Mouse (Mus musculus) cortical plate, adult 2 months (tissue): ENCODE measurements around the gene Zbtb38. TPM values are rescaled to one million over a fixed set of nuclear protein-coding genes. Genes with fewer than 3 reads are reported as not detected.

Experiments
- H3K27ac ChIP-seq: fragments of 200-500 bp; 2 replicates; pipeline ENCODE4 v1.5.1; 2012; ENCODE audit warnings: low read length, control low read depth, inconsistent platforms; ENCODE audit not compliant: insufficient read depth
- H3K4me1 ChIP-seq: fragments of 200-500 bp; 2 replicates; pipeline ENCODE4 v1.6.1; 2011; ENCODE audit warnings: low read length; ENCODE audit not compliant: control insufficient read depth, insufficient read depth
- H3K4me3 ChIP-seq: fragments of 200-500 bp; 2 replicates; pipeline ENCODE4 v1.5.1; 2011; ENCODE audit warnings: mild to moderate bottlenecking, low read length, control low read depth; ENCODE audit not compliant: insufficient read depth
- CTCF ChIP-seq: fragments of 200-500 bp; IDR thresholded peaks from 2 replicates; pipeline ENCODE4 v1.5.1; 2011; ENCODE audit warnings: mild to moderate bottlenecking, control low read depth, low read length; ENCODE audit not compliant: insufficient read depth; ENCODE audit errors: extremely low read depth
- POLR2A ChIP-seq: fragments of 200-500 bp; IDR thresholded peaks from 2 replicates; pipeline ENCODE4 v1.6.1; 2011; ENCODE audit warnings: mild to moderate bottlenecking, low read length, control low read depth; ENCODE audit not compliant: insufficient read depth; ENCODE audit errors: extremely low read depth
- polyA plus RNA-seq: library from polyadenylated mRNA; depleted of rRNA; stranded (reverse); fragments of >200 nt; gene quantifications from 2 replicates; pipeline ENCODE4 v1.2.3, GENCODE M21; 2012

Gene Zbtb38
- polyA plus RNA-seq, 1 experiment: 19.1 TPM

DNA sequence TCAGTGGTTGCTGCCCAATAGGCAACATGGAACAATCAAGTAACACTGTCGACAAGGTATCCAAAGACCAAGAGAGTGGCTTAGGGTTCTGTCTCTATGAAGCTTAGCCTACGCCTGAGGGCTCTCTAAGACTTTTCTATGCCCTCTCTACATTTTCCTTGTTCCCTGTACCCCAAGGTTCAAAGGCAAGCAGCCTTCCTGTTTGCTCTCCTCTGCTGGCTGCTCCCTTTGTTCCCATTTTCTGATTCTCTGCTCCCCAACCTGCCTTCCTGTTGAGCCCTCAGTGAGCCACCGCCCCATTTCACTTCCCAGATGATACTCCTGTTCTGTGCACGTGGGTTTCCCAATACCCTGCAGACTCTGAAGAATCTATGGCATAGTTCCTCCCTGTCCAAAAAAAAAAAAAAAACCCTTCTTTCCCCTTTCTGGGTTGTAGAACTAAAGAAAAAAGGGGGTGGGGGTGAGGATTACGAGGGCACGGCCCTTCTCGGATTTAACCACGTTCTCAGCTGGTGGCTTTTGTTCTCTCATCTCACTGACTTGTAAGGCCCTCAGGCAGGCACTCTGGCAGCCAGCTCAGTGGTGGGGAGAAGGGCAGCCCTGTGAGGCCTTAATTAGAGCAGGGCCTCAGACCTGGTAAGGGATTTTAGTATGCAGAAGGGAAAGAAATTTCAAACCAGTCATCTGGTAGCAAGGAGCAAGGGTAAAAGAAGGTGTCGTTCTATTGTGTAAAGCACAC, 26.9 kb downstream of the Zbtb38 start:
- TF ChIP-seq POLR2A (no peak), CTCF (no peak)
- H3K4me1 ChIP-seq: peaks cover 15% of the 10 kb centered on the region
- H3K27ac ChIP-seq: no peak overlapping the region
- no peak overlapping the region for H3K4me3 ChIP-seq

- Histone ChIP-seq H3K4me1 (peaks cover 18% of the 10 kb centered on the region), H3K4me3 (no peak overlapping the region), H3K27ac (no peak overlapping the region)
- TF ChIP-seq POLR2A (no peak), CTCF (no peak)
These were observed 29.0 kb downstream of the Zbtb38 start for GRCm38 (mm10) chr9:96723650-96724049.

- H3K27ac ChIP-seq: peak overlapping the region; percentile 43; the same call in 1 of the 2 replicates
- H3K4me3 ChIP-seq: no peak overlapping the region
- H3K4me1 ChIP-seq: peaks cover 16% of the 10 kb centered on the region
- no peak for TF ChIP-seq CTCF
- no peak for TF ChIP-seq POLR2A
These were observed 31.4 kb downstream of the Zbtb38 start for GRCm38 (mm10) chr9:96721163-96721799.

DNA sequence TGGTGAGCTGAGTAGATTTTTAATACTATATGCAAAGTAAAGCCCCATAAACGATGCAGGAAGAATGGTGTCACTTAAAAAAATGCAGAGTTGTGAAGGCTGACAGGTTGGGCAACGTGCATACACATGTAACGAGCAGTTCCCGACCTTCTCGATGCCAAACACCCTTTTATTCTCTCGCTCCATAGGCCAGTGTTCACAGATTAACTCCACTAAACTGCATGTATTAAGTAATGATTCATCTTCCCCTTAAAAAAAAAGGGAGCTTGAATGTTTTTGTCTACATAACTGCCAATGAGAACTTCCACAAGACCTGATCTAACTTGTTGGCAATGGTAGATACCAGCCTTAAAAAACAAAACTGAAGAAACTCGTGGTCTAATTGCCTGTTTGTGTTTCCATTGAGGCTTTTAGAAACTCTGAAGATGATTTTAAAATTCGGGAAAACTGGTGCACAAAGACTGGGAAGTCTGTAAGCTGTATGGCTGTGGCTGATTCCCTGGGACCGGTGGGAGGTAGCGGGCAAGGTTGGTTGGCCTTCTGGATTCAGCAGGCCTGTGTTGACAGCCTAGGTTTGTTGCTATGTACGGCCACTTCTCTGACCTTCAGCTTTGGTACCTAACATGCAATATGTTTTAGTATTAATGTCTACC, 32.0 kb downstream of the Zbtb38 start:
- peak overlapping the region; percentile 99; the same call in 1 of the 2 replicates for H3K27ac ChIP-seq
- peak overlapping the region; percentile 65; the same call in 1 of the 2 replicates for H3K4me3 ChIP-seq
- TF ChIP-seq CTCF (no peak), POLR2A (no peak)
- peaks cover 15% of the 10 kb centered on the region for H3K4me1 ChIP-seq

DNA sequence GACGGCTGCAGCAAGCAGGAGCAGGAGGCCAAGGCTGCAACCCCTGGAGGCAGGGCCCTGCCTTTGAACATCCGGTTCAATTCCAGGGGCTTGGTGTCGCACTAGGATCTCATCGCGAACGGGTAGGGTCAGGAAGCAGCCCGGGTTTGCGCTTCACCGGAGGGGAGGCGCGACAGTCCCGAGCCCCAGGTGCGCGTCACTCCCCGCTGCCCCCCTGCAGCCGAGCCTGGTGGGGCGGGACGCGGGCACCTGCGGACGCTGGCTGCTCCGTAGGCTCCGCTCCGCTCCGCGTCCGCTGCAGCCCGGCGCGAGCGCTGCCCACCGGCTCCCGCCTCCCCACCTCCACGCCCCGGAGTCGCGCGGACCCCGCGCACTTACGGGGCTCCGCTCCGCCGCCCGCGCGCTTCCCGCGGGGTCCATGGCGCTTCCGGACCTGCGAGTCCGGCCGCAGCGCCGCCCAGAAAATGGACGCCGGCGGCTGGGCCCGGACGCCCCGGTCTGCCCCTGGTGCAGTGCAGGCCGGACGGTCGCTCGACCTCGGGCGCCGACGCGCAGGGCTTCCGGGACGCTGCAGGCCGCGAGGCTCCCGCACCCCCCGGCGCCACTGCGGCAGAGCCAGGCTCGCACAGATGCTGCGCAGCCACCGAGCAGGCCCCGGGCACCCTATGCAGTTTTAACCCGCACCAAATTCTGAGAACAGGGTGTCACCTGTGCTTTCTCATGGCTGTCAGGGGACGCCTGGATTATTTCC, 33.0 kb downstream of the Zbtb38 start:
- Histone ChIP-seq H3K27ac (peak overlapping the region; percentile 99), H3K4me3 (peak overlapping the region; percentile 65), H3K4me1 (peaks cover 14% of the 10 kb centered on the region)
- TF ChIP-seq POLR2A (0 out of 2 replicates have a peak, but pooled peaks have one; percentile 35), CTCF (no peak)

DNA sequence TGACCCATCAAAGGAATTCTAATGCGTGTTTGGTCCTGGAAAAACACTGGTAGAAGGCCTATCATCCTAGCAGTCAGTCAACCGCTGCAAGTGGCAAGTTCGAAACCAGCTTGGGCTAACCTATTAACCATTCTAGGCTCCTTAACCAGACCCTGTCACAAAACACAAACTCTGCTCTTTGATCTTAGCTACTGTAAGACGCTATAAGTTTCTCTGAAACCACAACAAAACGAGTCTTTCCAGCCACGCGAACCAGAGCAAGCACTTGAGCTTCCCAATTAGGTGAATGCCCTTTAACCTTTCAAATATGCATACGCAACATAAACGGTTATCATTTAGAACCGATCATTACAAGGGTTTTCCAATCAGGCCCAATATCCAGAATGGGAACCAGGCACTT, 33.7 kb downstream of the Zbtb38 start:
- peaks cover 17% of the 10 kb centered on the region for H3K4me1 ChIP-seq
- TF ChIP-seq POLR2A (no peak), CTCF (no peak)
- peak overlapping the region; percentile 65 for H3K4me3 ChIP-seq
- H3K27ac ChIP-seq: peak overlapping the region; percentile 99

GRCm38 (mm10) chr9:96718402-96718798, 34.2 kb downstream of the Zbtb38 start:
- peak overlapping the region; percentile 65; the same call in 1 of the 2 replicates for H3K4me3 ChIP-seq
- no peak for TF ChIP-seq CTCF
- no peak for TF ChIP-seq POLR2A
- H3K27ac ChIP-seq: no peak overlapping the region
- peaks cover 17% of the 10 kb centered on the region for H3K4me1 ChIP-seq

- TF ChIP-seq CTCF (no peak), POLR2A (no peak)
- Histone ChIP-seq H3K4me3 (peak overlapping the region; percentile 65), H3K27ac (no peak overlapping the region), H3K4me1 (peaks cover 17% of the 10 kb centered on the region)
These were observed 34.8 kb downstream of the Zbtb38 start for GRCm38 (mm10) chr9:96717698-96718401.
